Mouse (Mus musculus) embryonic fibroblast, embryonic 13.5 days (primary cell): ENCODE measurements at regions not wholly inside any gene's neighbourhood (a gene's known extent, or its start where the extent isn't known, plus 50 kb on each side); places are given as distances from the start of the nearest gene placed in this dataset.

Experiments used
- CTCF ChIP-seq: IDR thresholded peaks from 2 replicates; pipeline ENCODE4 v1.5.1; 2011; ENCODE audit warnings: mild to moderate bottlenecking, control low read depth, low read length, moderate library complexity, borderline replicate concordance; ENCODE audit not compliant: insufficient read depth
- POLR2A ChIP-seq: IDR thresholded peaks from 2 replicates; pipeline ENCODE4 v1.6.1; 2011; ENCODE audit warnings: low read depth, mild to moderate bottlenecking, control low read depth, low read length, moderate library complexity

DNA sequence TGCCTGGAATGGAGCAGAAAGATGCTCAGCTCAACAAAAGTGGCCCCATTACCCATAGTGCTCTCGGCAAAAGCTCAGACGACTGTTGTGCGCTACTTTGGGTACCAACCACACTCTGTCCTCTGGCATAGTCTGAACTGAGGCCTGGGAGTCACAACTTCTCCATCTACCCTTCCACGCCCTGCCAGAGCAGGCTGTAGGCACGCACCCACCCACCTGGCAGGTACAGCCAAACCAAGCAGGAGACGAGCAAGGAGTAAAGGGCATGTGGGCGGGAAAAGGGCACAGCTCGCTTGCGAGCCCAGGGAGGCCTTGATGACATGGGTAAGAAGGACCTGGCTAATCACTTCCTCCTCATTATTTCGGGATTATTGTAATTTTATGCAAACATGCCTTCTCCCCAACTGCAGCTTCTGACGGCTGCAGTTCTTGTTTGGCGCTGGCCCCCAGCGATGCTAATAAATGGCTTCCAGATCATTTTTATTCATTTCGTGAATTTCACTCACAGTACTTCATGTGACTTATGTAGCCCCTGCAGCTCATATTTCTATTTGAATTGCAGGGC is 150.0 kb downstream of the Gm9195 start:
- TF ChIP-seq POLR2A = no peak
- TF ChIP-seq CTCF = no peak
